Mouse (Mus musculus) liver, embryonic 16.5 days (tissue): Measurements from ENCODE around the gene Sned1. TPM values are rescaled to one million over a fixed set of nuclear protein-coding genes. Genes with fewer than 3 reads are reported as not detected.
A peak's percentile ranks its signal among the peaks of the same experiment; 100 is the strongest.

Source experiments
- ATAC-seq: fragments of 200-750 bp; cut with Nextera tagmentation; 2 replicates; pipeline ENCODE4 v1.8.0; 2017; ENCODE audit warnings: low read depth, mild to moderate bottlenecking, moderate number of reproducible peaks, moderate library complexity
- H3K27ac ChIP-seq: fragments of 300-500 bp; sonication (generic); 2 replicates; pipeline ENCODE4 v1.5.1; 2014; ENCODE audit warnings: mild to moderate bottlenecking, low read length
- H3K27me3 ChIP-seq: fragments of 300-500 bp; sonication (generic); 2 replicates; pipeline ENCODE4 v1.6.1; 2014; ENCODE audit warnings: low read depth, low read length, mixed read lengths; ENCODE audit not compliant: control insufficient read depth, insufficient read depth
- H3K36me3 ChIP-seq: fragments of 300-500 bp; sonication (generic); 2 replicates; pipeline ENCODE4 v1.6.1; 2014; ENCODE audit warnings: mild to moderate bottlenecking; ENCODE audit not compliant: control insufficient read depth, insufficient read depth
- H3K4me1 ChIP-seq: fragments of 300-500 bp; sonication (generic); 2 replicates; pipeline ENCODE4 v1.6.1; 2014; ENCODE audit warnings: low read depth, low read length, mixed read lengths; ENCODE audit not compliant: control insufficient read depth
- H3K4me2 ChIP-seq: fragments of 300-500 bp; sonication (generic); 2 replicates; pipeline ENCODE4 v1.6.1; 2014; ENCODE audit warnings: low read depth, low read length, mixed read lengths
- H3K4me3 ChIP-seq: fragments of 300-500 bp; sonication (generic); 2 replicates; pipeline ENCODE4 v1.5.1; 2014; ENCODE audit warnings: low read depth, mild to moderate bottlenecking, low read length
- H3K9ac ChIP-seq: fragments of 300-500 bp; sonication (generic); 2 replicates; pipeline ENCODE4 v1.6.1; 2014; ENCODE audit warnings: low read depth, low read length
- H3K9me3 ChIP-seq: fragments of 300-500 bp; sonication (generic); replicated peaks from 2 replicates; pipeline ENCODE4 v1.6.1; 2016; ENCODE audit warnings: low read length; ENCODE audit not compliant: control insufficient read depth
- WGBS: fragments of 180-500 bp; shearing (Covaris S2); extraction: QIAGEN DNeasy Blood & Tissue Kit; methylation state at CpG from one replicate; pipeline ENCODE4 v1.1.7; 2014; ENCODE audit not compliant: insufficient replicate concordance; 5-methylcytosine and 5-hydroxymethylcytosine counted together
- polyA plus RNA-seq: library from polyadenylated mRNA; unstranded; fragments of >200 nt; fragmentation: Nextera tagmentation; extraction: Ambion mirVana; gene quantifications from 2 replicates; pipeline ENCODE4 v1.2.1, GENCODE M21; 2015

Sned1 gene
- polyA plus RNA-seq, 1 experiment from 2014 or later, result 0.19 TPM

DNA sequence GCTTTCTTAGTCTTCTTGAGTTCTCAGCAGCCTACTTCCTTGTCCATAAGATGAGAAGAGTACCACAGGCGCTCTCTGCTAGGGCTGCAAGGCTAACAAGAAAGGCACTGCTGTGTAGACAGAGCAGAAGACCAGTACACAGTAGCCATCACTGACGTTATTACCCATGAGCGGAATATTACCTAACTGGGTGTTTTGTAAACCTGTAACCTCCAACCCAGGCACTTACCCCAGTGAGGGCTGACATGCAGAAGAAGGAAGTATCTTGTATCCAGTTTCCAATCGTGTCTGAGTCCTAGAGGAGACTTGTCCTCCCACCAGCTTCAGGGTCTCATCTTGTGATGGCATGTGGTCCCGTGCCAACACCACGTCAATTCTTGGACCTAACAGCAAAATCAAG, 88.3 kb downstream of the Sned1 start:
- 77% methylated on average over 6 of the region's 6 CpGs for WGBS
- ATAC-seq, result no peak
- H3K9ac ChIP-seq, result no peak overlapping the region
- H3K36me3 ChIP-seq, result peaks cover 20% of the 10 kb centered on the region
- no peak overlapping the region for H3K4me3 ChIP-seq
- H3K9me3 ChIP-seq, result no peaks in the 10 kb centered on the region
- no peak overlapping the region for H3K27ac ChIP-seq
- H3K4me2 ChIP-seq, result no peak overlapping the region
- no peaks in the 10 kb centered on the region for H3K27me3 ChIP-seq
- H3K4me1 ChIP-seq, result no peaks in the 10 kb centered on the region

DNA sequence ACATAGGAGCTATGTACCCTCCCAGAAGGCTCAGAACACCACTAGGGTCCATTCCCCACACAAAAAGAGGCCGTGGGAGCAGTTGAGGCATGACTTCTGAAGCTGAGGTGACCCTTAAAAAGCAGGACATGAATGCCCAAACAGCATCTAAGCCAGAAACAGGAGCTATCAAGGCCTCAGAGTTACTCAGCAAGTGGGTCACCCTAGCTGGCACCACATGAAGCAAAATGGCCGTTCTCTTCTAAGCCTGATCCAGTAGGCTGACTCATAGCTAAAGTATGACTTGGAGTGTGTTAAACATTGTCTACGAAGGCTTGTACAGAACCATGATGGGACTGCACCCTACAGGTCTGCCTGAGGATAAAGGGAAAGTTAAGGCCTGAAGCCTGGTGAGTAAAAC, 90.8 kb downstream of the Sned1 start:
- no peak overlapping the region for H3K27ac ChIP-seq
- ATAC-seq, result no peak
- no peak overlapping the region for H3K4me3 ChIP-seq
- H3K9me3 ChIP-seq, result no peaks in the 10 kb centered on the region
- no peaks in the 10 kb centered on the region for H3K27me3 ChIP-seq
- H3K4me2 ChIP-seq, result no peak overlapping the region
- H3K36me3 ChIP-seq, result peaks cover 5% of the 10 kb centered on the region
- no peak overlapping the region for H3K9ac ChIP-seq
- H3K4me1 ChIP-seq, result no peaks in the 10 kb centered on the region
- 79% methylated on average over 3 of the region's 3 CpGs for WGBS

DNA sequence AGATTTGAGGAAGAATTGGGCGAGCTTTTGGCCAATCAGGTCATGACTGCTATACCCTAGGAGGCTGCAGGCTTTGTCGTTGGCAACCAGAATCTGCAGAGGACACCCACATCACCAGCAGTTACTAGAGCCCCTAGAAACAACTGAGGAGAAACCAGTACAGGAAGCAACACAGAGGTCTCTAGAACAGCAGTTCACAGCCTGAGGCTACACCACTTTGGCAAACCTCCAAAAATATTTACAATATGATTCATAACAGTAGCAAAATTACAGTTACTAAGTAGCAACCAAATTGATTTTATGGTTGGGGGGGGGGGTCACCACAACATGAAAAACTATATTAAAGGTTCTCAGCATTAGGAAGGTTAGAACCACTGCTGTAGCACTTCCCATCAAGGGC, 99.0 kb downstream of the Sned1 start:
- no peak for ATAC-seq
- no peak overlapping the region for H3K9ac ChIP-seq
- H3K4me1 ChIP-seq, result no peaks in the 10 kb centered on the region
- H3K4me3 ChIP-seq, result no peak overlapping the region
- no peaks in the 10 kb centered on the region for H3K9me3 ChIP-seq
- WGBS, result 72% methylated on average over 2 of the region's 2 CpGs
- no peak overlapping the region for H3K4me2 ChIP-seq
- H3K27me3 ChIP-seq, result no peaks in the 10 kb centered on the region
- peaks cover 5% of the 10 kb centered on the region for H3K36me3 ChIP-seq
- H3K27ac ChIP-seq, result no peak overlapping the region

DNA sequence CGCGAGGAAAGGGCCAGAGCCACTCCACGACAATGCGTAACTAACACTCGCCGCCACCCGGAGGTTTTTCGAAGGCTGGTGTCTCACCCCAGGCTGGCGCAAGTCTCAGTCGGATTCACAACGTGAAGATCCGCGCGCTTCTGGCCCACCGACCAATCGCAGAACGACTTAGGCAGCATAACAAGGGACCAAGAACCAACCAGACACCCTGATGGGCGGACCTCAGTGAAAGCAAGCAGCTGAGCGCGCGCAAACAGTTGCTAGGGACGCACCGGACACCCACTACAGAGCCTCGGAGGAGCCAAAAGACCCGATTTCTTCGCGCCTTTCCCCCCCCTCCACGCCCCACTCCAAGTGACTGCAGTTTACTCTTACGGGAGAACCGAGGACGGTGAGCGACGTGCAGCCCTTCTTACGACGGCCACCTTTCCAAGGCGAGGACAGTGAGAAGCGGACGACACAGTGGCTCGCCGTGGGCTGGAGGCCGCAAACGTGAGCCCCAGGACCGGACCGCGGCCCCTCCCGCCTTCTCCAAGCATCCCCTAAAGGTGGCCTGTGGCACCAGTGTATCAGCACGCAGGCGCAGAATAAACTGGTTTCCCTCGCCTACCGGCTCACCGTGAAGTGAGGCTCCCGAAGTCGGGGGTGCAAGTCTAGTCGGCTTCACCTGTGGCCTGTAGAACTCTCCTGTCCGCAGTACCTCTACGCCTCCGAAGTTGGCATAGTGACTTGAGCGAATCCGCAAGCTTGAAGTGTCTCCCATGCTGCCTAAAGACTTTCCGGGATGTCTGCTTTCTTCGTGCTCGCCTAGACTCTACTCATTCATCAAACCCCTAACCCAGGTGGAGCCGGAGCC, 107.2 kb downstream of the Sned1 start, which contains the start of the genes Ppp1r7 and Pask:
Gene Ppp1r7, plus strand, starts transcription at position 207 of the 856 bp plus-strand sequence.
Gene Pask, minus strand, starts transcription at position 835 of the 856 bp plus-strand sequence.
- Histone ChIP-seq H3K27ac (peak within 1 kb of the TSS; percentile 84), H3K4me2 (peak within 1 kb of the TSS; percentile 94), H3K4me3 (peak within 1 kb of the TSS; percentile 99), H3K27me3 (no peaks in the 10 kb centered on the region), H3K36me3 (peaks cover 5% of the 10 kb centered on the region; the same call in 1 of the 2 replicates), H3K4me1 (peaks cover 13% of the 10 kb centered on the region), H3K9ac (peak within 1 kb of the TSS; percentile 91), H3K9me3 (no peaks in the 10 kb centered on the region)
- ATAC-seq, result peak; percentile 92
- under 1% methylated on average over 63 of the region's 63 CpGs for WGBS

DNA sequence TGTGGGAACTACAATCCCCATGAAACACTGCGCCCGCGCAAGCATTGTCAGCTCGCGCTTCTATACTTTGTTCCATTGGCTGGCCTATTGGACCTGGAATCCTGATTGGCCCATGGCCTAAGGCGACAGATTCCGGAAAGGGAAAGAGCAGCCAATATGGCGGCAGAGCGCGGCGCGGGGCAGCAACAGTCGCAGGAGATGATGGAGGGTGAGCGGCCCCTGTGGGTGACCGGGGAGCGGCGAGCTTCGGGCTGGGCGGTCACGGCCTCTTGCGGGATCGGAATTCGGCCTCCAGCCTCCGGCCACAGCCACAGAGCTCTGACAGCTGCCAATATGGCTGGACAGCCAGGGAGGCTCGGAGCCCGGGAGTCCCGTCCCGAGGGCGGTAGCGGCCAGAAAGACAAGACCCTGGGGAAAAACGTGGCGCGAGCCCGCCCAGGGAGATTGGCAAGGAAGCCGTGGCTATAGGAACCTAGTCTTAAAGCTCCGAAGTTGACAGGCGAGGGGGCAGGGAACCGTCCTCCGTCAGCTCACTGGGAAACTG, 107.9 kb downstream of the Sned1 start:
- Histone ChIP-seq H3K36me3 (peaks cover 5% of the 10 kb centered on the region; the same call in 1 of the 2 replicates), H3K27me3 (no peaks in the 10 kb centered on the region), H3K4me1 (peaks cover 13% of the 10 kb centered on the region), H3K4me2 (peak overlapping the region; percentile 94), H3K9me3 (no peaks in the 10 kb centered on the region), H3K4me3 (peak overlapping the region; percentile 99), H3K27ac (peak overlapping the region; percentile 67), H3K9ac (peak overlapping the region; percentile 91)
- under 1% methylated on average over 39 of the region's 39 CpGs for WGBS
- peak; percentile 90 for ATAC-seq

DNA sequence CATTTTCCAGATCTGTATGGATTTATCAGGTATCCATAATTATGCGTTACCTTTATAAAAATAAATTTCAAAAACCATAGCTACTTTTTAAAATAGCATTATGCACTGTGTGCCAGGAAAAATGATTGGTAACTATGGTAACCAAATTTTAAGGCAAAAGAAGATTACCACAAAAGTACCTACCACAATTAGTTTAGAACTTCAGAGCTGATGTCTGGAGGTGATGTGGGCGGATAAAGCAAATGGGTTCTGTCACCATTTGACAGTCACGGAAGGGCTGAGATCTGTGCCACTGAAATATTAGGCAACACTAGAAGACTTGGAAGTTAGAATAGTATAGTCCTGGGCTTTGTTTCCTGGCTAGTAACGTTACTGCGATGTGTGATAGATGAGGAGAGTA, 111.5 kb downstream of the Sned1 start:
- ATAC-seq, result no peak
- 88% methylated on average over 5 of the region's 5 CpGs for WGBS
- Histone ChIP-seq H3K27me3 (no peaks in the 10 kb centered on the region), H3K9ac (no peak overlapping the region), H3K4me1 (peaks cover 7% of the 10 kb centered on the region), H3K27ac (no peak overlapping the region), H3K4me3 (no peak overlapping the region), H3K4me2 (no peak overlapping the region), H3K9me3 (no peaks in the 10 kb centered on the region), H3K36me3 (peaks cover 20% of the 10 kb centered on the region)

DNA sequence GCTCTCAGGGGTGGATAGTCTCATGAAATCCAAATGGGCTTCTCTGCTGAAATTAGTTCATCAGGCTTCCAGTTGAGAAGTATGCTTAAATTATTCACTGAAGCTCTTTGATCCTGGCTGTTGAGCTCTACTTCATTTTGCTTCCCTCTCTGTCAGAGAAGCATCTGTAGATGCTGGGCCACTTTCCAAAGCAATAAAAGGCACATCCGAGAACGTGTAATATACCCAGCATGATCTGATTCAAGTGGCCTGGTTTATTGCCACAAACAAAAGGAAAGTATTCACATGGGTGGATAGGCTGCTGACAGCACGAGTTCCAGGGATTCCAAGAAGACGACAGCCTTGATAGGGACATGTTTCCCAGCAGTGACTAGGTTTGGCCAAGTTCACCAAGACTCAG, 114.1 kb downstream of the Sned1 start:
- H3K27me3 ChIP-seq, result no peaks in the 10 kb centered on the region
- H3K4me1 ChIP-seq, result peaks cover under 1% of the 10 kb centered on the region
- no peak overlapping the region for H3K9ac ChIP-seq
- no peak overlapping the region for H3K4me3 ChIP-seq
- H3K4me2 ChIP-seq, result no peak overlapping the region
- no peak overlapping the region for H3K27ac ChIP-seq
- ATAC-seq, result no peak
- peaks cover 36% of the 10 kb centered on the region for H3K36me3 ChIP-seq
- WGBS, result 87% methylated on average over 4 of the region's 4 CpGs
- H3K9me3 ChIP-seq, result no peaks in the 10 kb centered on the region
